Mouse (Mus musculus) ES-Bruce4 (cell line): ENCODE measurements at regions not wholly inside any gene's neighbourhood (a gene's known extent, or its start where the extent isn't known, plus 50 kb on each side); places are given as distances from the start of the nearest gene placed in this dataset.

Experiments used
- CTCF ChIP-seq: IDR thresholded peaks from one replicate; pipeline ENCODE4 v1.8.1; 2011; ENCODE audit warnings: low read depth, low read length
- POLR2A ChIP-seq: IDR thresholded peaks from one replicate; pipeline ENCODE4 v1.8.1; 2011; ENCODE audit warnings: low read length; ENCODE audit not compliant: insufficient read depth

DNA sequence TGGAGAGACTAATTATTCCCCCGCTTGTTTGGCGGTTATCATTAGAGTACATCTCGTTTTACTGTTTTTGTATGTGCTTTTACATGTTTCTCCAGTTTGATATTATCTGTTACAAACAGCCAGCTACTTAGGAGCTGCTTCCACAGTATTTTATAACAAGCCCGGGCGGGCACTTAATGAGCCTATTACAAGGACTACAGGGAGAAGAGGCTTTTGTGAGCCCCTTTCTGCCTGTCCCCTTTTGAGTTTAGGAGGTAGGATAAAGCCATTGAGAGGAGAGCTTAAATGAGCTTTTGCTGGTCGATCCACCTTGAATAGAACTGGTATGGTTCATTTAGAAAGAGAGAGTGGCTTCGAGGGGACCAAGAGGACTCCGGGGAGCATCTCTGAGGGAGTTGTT, 208.0 kb downstream of the Nr2f2 start:
- TF ChIP-seq POLR2A (no peak), CTCF (no peak)
